Mouse (Mus musculus): ENCODE data around the gene Galns. TPM values are rescaled to one million over a fixed set of nuclear protein-coding genes. Genes with fewer than 3 reads are reported as not detected.

The Galns gene
- total and polyA plus RNA-seq, 3 experiments, result 16.4 to 25.6 (median 25.6) TPM

- dilution Hi-C loops (cut with MboI; ENCODE audit: extremely low pct_ligation_motif_present, extremely low pct_unique_long_range_greater_than_20kb, low sequenced_read_pairs), result no loop called here
- H3K27ac ChIP-seq (ENCODE audit: insufficient read depth, low read depth), result no peak overlapping the region
- H3K9me3 ChIP-seq (replicated peaks; ENCODE audit: low read length), result no peaks in the 10 kb centered on the region
- H3K4me3 ChIP-seq (replicated peaks in 1 of 3; ENCODE audit: low read depth in 2 of 3, low read length in 2 of 3, poor library complexity in 1 of 3), result peak overlapping the region in 1 of 3 experiments; percentile 89
- no peak overlapping the region for H3K9ac ChIP-seq (ENCODE audit: insufficient read depth, low read depth)
- H3K36me3 ChIP-seq (replicated peaks in 1 of 2; ENCODE audit: control insufficient read depth in 1 of 2, insufficient read depth in 1 of 2, low read length in 1 of 2), result peaks cover 15 to 64% of the 10 kb centered on the region in 2 experiments
- in situ Hi-C loops (cut with MboI; ENCODE audit: low pct_ligation_motif_present, low pct_unique_long_range_greater_than_20kb, low sequenced_read_pairs), result no loop called here
- no peak for DNase-seq (ENCODE audit: extremely low read depth)
- no peak overlapping the region for H3K4me2 ChIP-seq (ENCODE audit: insufficient read depth, low read depth, poor library complexity, severe bottlenecking)
- H3K4me1 ChIP-seq (ENCODE audit: control insufficient read depth in 1 of 2, insufficient read depth in 2 of 2), result peaks cover 16 to 37% of the 10 kb centered on the region in 2 experiments
- peaks cover 17% of the 10 kb centered on the region for H3K79me2 ChIP-seq (replicated peaks; ENCODE audit: control insufficient read depth, extremely low read depth, insufficient read depth, poor library complexity, severe bottlenecking)
- H3K27me3 ChIP-seq (replicated peaks), result no peaks in the 10 kb centered on the region
- no peak for TF ChIP-seq EP300 (IDR thresholded peaks at IDR 0.05; ENCODE audit: low read length)
- no peak for TF ChIP-seq USF1 (IDR thresholded peaks at IDR 0.05; ENCODE audit: low read depth, low read length)
- no peak for TF ChIP-seq RAD21 (IDR thresholded peaks at IDR 0.05; ENCODE audit: low read depth, low read length)
- TF ChIP-seq NELFE (IDR thresholded peaks at IDR 0.05; ENCODE audit: low read depth, low read length), result no peak
- TF ChIP-seq PAX5 (IDR thresholded peaks at IDR 0.05; ENCODE audit: low read length), result no peak
- no peak for TF ChIP-seq TBP (conservative IDR thresholded peaks at IDR 0.05; ENCODE audit: low read depth, low read length)
- no peak for TF ChIP-seq NRF1 (IDR thresholded peaks at IDR 0.05; ENCODE audit: low read depth, low read length)
- TF ChIP-seq CHD2 (IDR thresholded peaks at IDR 0.05; ENCODE audit: low read length), result no peak
- no peak for TF ChIP-seq JUND (conservative IDR thresholded peaks at IDR 0.05; ENCODE audit: low read depth, low read length)
- no peak for TF ChIP-seq TCF12 (IDR thresholded peaks at IDR 0.05; ENCODE audit: low read depth, low read length)
- TF ChIP-seq ELF1 (IDR thresholded peaks at IDR 0.05; ENCODE audit: low read depth, low read length), result no peak
- TF ChIP-seq SIN3A (IDR thresholded peaks at IDR 0.05; ENCODE audit: low read length), result no peak
- TF ChIP-seq UBTF (IDR thresholded peaks at IDR 0.05; ENCODE audit: low read depth, low read length), result no peak
- no peak for TF ChIP-seq USF2 (conservative IDR thresholded peaks at IDR 0.05; ENCODE audit: low read depth, low read length)
Measured at GRCm38 (mm10) chr8:122577116-122577515, 34.1 kb downstream of the Galns start.

GRCm38 (mm10) chr8:122576648-122577022, 34.6 kb downstream of the Galns start, which contains the start of gene Aprt:
Gene Aprt, minus strand, starts transcription at chr8:122576909.
- peaks cover 17% of the 10 kb centered on the region for H3K79me2 ChIP-seq (replicated peaks; ENCODE audit: control insufficient read depth, extremely low read depth, insufficient read depth, poor library complexity, severe bottlenecking)
- H3K4me1 ChIP-seq (ENCODE audit: control insufficient read depth in 1 of 2, insufficient read depth in 2 of 2), result peaks cover 16 to 37% of the 10 kb centered on the region in 2 experiments
- peak within 1 kb of the TSS; percentile 70 for H3K9ac ChIP-seq (ENCODE audit: insufficient read depth, low read depth)
- peaks cover 20 to 68% of the 10 kb centered on the region in 2 experiments for H3K36me3 ChIP-seq (replicated peaks in 1 of 2; ENCODE audit: control insufficient read depth in 1 of 2, insufficient read depth in 1 of 2, low read length in 1 of 2)
- H3K9me3 ChIP-seq (replicated peaks; ENCODE audit: low read length), result no peaks in the 10 kb centered on the region
- peak within 1 kb of the TSS; percentile 29 for H3K27ac ChIP-seq (ENCODE audit: insufficient read depth, low read depth)
- in situ Hi-C loops (cut with MboI; ENCODE audit: low pct_ligation_motif_present, low pct_unique_long_range_greater_than_20kb, low sequenced_read_pairs), result no loop called here
- peak within 1 kb of the TSS; percentile 76 to 91 (median 89) for H3K4me3 ChIP-seq (replicated peaks in 1 of 3; ENCODE audit: low read depth in 2 of 3, low read length in 2 of 3, poor library complexity in 1 of 3)
- peak within 1 kb of the TSS; percentile 55 for H3K4me2 ChIP-seq (ENCODE audit: insufficient read depth, low read depth, poor library complexity, severe bottlenecking)
- DNase-seq (ENCODE audit: extremely low read depth), result peak; percentile 97
- H3K27me3 ChIP-seq (replicated peaks), result no peaks in the 10 kb centered on the region
- dilution Hi-C loops (cut with MboI; ENCODE audit: extremely low pct_ligation_motif_present, extremely low pct_unique_long_range_greater_than_20kb, low sequenced_read_pairs), result no loop called here
- no peak for TF ChIP-seq RAD21 (IDR thresholded peaks at IDR 0.05; ENCODE audit: low read depth, low read length)
- TF ChIP-seq ZNF384 (IDR thresholded peaks at IDR 0.05; ENCODE audit: low read depth, low read length), result no peak
- TF ChIP-seq POLR2A (IDR thresholded peaks at IDR 0.05; ENCODE audit: low read depth, low read length), result peak; percentile 89
- TF ChIP-seq PAX5 (IDR thresholded peaks at IDR 0.05; ENCODE audit: low read length), result no peak
- no peak for TF ChIP-seq ZKSCAN1 (IDR thresholded peaks at IDR 0.05; ENCODE audit: borderline replicate concordance, low read depth, low read length)
- peak; percentile 60 for TF ChIP-seq SIN3A (IDR thresholded peaks at IDR 0.05; ENCODE audit: low read length)
- 0 out of 2 replicates have a peak, but pooled peaks have one; percentile 1 for TF ChIP-seq SMC3 (IDR thresholded peaks at IDR 0.05; ENCODE audit: low read depth, low read length)
- peak; percentile 85 for TF ChIP-seq ZMIZ1 (IDR thresholded peaks at IDR 0.05; ENCODE audit: low read depth, low read length)
- TF ChIP-seq TBP (conservative IDR thresholded peaks at IDR 0.05; ENCODE audit: low read depth, low read length), result 0 out of 2 replicates have a peak, but pooled peaks have one; percentile 43
- TF ChIP-seq ZC3H11A (IDR thresholded peaks at IDR 0.05; ENCODE audit: low read depth, low read length), result no peak
- TF ChIP-seq KAT2A (IDR thresholded peaks at IDR 0.05; ENCODE audit: insufficient replicate concordance, low read length), result no peak
- peak; percentile 57; the same call in 1 of the 2 replicates for TF ChIP-seq TCF12 (IDR thresholded peaks at IDR 0.05; ENCODE audit: low read depth, low read length)
- TF ChIP-seq MAFK (IDR thresholded peaks at IDR 0.05; ENCODE audit: insufficient replicate concordance, low read length), result no peak
- TF ChIP-seq POLR2AphosphoS2 (IDR thresholded peaks at IDR 0.05; ENCODE audit: low read depth, low read length), result peak; percentile 88; the same call in 1 of the 2 replicates
- no peak for TF ChIP-seq USF1 (IDR thresholded peaks at IDR 0.05; ENCODE audit: low read depth, low read length)
- 0 out of 2 replicates have a peak, but pooled peaks have one; percentile 16 for TF ChIP-seq ETS1 (conservative IDR thresholded peaks at IDR 0.05; ENCODE audit: low read depth, low read length)
- TF ChIP-seq JUND (conservative IDR thresholded peaks at IDR 0.05; ENCODE audit: low read depth, low read length), result no peak
- no peak for TF ChIP-seq GABPA (IDR thresholded peaks at IDR 0.05; ENCODE audit: insufficient replicate concordance, low read depth, low read length)
- TF ChIP-seq CTCF (conservative IDR thresholded peaks at IDR 0.05 in 1 of 2, IDR thresholded peaks at IDR 0.05 in 1 of 2; ENCODE audit: low read depth in 2 of 2, low read length in 2 of 2), result no peak
- TF ChIP-seq MEF2A (IDR thresholded peaks at IDR 0.05; ENCODE audit: borderline replicate concordance, low read depth, low read length), result peak; percentile 52; the same call in 1 of the 2 replicates
- peak; percentile 55 for TF ChIP-seq HCFC1 (IDR thresholded peaks at IDR 0.05; ENCODE audit: low read depth, low read length)
- TF ChIP-seq BHLHE40 (IDR thresholded peaks at IDR 0.05; ENCODE audit: low read depth, low read length), result peak; percentile 86
- TF ChIP-seq E2F4 (IDR thresholded peaks at IDR 0.05; ENCODE audit: insufficient replicate concordance, low read depth, low read length), result no peak
- TF ChIP-seq MAZ (IDR thresholded peaks at IDR 0.05; ENCODE audit: low read depth, low read length), result 0 out of 2 replicates have a peak, but pooled peaks have one; percentile 44
- no peak for TF ChIP-seq USF2 (conservative IDR thresholded peaks at IDR 0.05; ENCODE audit: low read depth, low read length)
- no peak for TF ChIP-seq CHD2 (IDR thresholded peaks at IDR 0.05; ENCODE audit: low read length)
